Mouse (Mus musculus) lung, postnatal 0 days (tissue): ENCODE measurements around the gene Negr1.

Experiments used
- CTCF ChIP-seq: IDR thresholded peaks from 2 replicates; pipeline ENCODE4 v1.5.1; 2016; ENCODE audit warnings: antibody characterized with exemption, mild to moderate bottlenecking
- EP300 ChIP-seq: IDR thresholded peaks from 2 replicates; pipeline ENCODE4 v1.6.1; 2016; ENCODE audit warnings: antibody characterized with exemption, mild to moderate bottlenecking, control low read depth

GRCm38 (mm10) chr3:156559826-156560471 is 1.6 kb upstream of the Negr1 start:
- TF ChIP-seq CTCF = no peak
- TF ChIP-seq EP300 = no peak
